Mouse (Mus musculus) neural tube, embryonic 14.5 days (tissue): ENCODE results near the gene Egfem1. TPM values are rescaled to one million over a fixed set of nuclear protein-coding genes. Genes with fewer than 3 reads are reported as not detected.

Experiments used
- ATAC-seq: fragments of 200-750 bp; cut with Nextera tagmentation; 2 replicates; pipeline ENCODE4 v1.8.0; 2017; ENCODE audit warnings: low read depth, mild to moderate bottlenecking, moderate TSS enrichment, moderate library complexity
- H3K27ac ChIP-seq: fragments of 300-500 bp; sonication (generic); 2 replicates; pipeline ENCODE4 v1.5.1; 2014; ENCODE audit warnings: low read depth, mild to moderate bottlenecking, control low read depth, low read length, moderate library complexity, mixed read lengths
- H3K27me3 ChIP-seq: fragments of 300-500 bp; sonication (generic); 2 replicates; pipeline ENCODE4 v1.6.1; 2014; ENCODE audit warnings: low read length; ENCODE audit not compliant: control insufficient read depth, insufficient read depth
- H3K36me3 ChIP-seq: fragments of 300-500 bp; sonication (generic); 2 replicates; pipeline ENCODE4 v1.6.1; 2014; ENCODE audit warnings: low read length, mixed read lengths; ENCODE audit not compliant: control insufficient read depth, insufficient read depth
- H3K4me1 ChIP-seq: fragments of 300-500 bp; sonication (generic); 2 replicates; pipeline ENCODE4 v1.6.1; 2014; ENCODE audit warnings: low read length; ENCODE audit not compliant: control insufficient read depth, insufficient read depth
- H3K4me2 ChIP-seq: fragments of 300-500 bp; sonication (generic); 2 replicates; pipeline ENCODE4 v1.6.1; 2014; ENCODE audit warnings: mild to moderate bottlenecking, low read depth, low read length, control low read depth
- H3K4me3 ChIP-seq: fragments of 300-500 bp; sonication (generic); 2 replicates; pipeline ENCODE4 v1.5.1; 2014; ENCODE audit warnings: low read depth, low read length, control low read depth, mixed read lengths
- H3K9ac ChIP-seq: fragments of 300-500 bp; sonication (generic); replicated peaks from 2 replicates; pipeline ENCODE4 v1.6.1; 2014; ENCODE audit warnings: low read depth, mild to moderate bottlenecking, control low read depth, low read length, mixed read lengths
- H3K9me3 ChIP-seq: fragments of 300-500 bp; sonication (generic); 2 replicates; pipeline ENCODE4 v1.6.1; 2016; ENCODE audit warnings: low read length; ENCODE audit not compliant: control insufficient read depth
- WGBS: fragments of 180-500 bp; shearing (Covaris S2); extraction: QIAGEN DNeasy Blood & Tissue Kit; methylation state at CpG from one replicate; pipeline ENCODE4 v1.1.7; 2014; 5-methylcytosine and 5-hydroxymethylcytosine counted together
- polyA plus RNA-seq: library from polyadenylated mRNA; unstranded; fragments of >200 nt; fragmentation: Nextera tagmentation; extraction: Ambion mirVana; gene quantifications from 2 replicates; pipeline ENCODE4 v1.2.1, GENCODE M21; 2014

Gene Egfem1
- polyA plus RNA-seq, result 7.4 and 8.6 TPM in 2 replicates

DNA sequence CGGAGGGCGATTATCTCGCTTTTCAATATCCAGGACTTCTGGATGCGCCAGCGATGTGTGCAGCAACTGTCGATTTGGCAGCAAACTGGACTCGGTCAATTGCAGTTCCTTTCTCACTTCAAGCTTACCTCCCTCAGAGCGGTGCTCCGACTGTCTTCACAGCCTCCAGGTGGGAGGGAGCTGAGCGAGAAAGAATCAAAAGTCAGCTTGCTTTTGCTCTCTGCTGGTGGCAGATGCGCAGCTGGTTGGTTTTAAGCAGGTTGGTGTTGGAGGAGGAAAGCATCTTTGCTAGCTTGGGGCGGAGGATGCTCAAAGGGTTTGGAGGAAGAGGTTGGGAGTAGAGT, at the start of gene Egfem1:
TSS of gene Egfem1 (plus strand) at position 72 of the 344 bp plus-strand sequence.
- Histone ChIP-seq H3K4me3 (peak within 1 kb of the TSS; percentile 58), H3K9me3 (no peaks in the 10 kb centered on the region), H3K36me3 (no peaks in the 10 kb centered on the region), H3K9ac (peak within 1 kb of the TSS; percentile 39), H3K27me3 (no peaks in the 10 kb centered on the region), H3K27ac (peak within 1 kb of the TSS; percentile 57), H3K4me1 (peaks cover 11% of the 10 kb centered on the region; the same call in 1 of the 2 replicates), H3K4me2 (peak within 1 kb of the TSS; percentile 92)
- WGBS, result 4% methylated on average over 12 of the region's 12 CpGs
- ATAC-seq, result peak; percentile 63

DNA sequence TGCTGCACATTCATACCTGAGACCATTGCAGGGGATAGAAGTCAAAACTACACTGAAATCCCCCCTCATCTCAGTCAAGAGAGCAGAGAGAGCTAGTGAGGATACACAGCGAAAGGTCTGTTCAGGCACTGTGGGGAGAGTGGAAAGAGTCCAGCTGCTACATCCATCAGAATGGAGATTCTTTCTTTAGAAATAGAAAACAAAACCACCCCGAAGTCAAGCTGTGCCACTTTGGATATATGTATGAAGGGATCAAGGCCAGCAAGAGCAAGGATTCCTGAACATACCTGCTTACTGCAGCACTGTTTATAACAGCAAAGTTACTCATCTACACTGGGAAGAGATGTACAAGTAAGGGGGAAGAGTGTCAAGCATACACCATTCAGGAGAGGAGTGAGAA, 48.7 kb upstream of the Egfem1 start:
- no peaks in the 10 kb centered on the region for H3K27me3 ChIP-seq
- no peak overlapping the region for H3K27ac ChIP-seq
- no peaks in the 10 kb centered on the region for H3K9me3 ChIP-seq
- no peak overlapping the region for H3K4me2 ChIP-seq
- H3K9ac ChIP-seq, result no peak overlapping the region
- no peak for ATAC-seq
- no peaks in the 10 kb centered on the region for H3K36me3 ChIP-seq
- no peak overlapping the region for H3K4me3 ChIP-seq
- WGBS, result 71% methylated on average over 2 of the region's 2 CpGs
- H3K4me1 ChIP-seq, result 0 out of 2 replicates have a peak, but pooled peaks cover 2% of the 10 kb centered on the region

GRCm38 (mm10) chr3:29036146-29036545, 45.7 kb upstream of the Egfem1 start:
- 3% methylated on average over 3 of the region's 3 CpGs for WGBS
- H3K27me3 ChIP-seq, result no peaks in the 10 kb centered on the region
- no peak overlapping the region for H3K4me2 ChIP-seq
- no peaks in the 10 kb centered on the region for H3K36me3 ChIP-seq
- H3K9me3 ChIP-seq, result no peaks in the 10 kb centered on the region
- no peak overlapping the region for H3K27ac ChIP-seq
- H3K4me1 ChIP-seq, result no peaks in the 10 kb centered on the region
- H3K9ac ChIP-seq, result no peak overlapping the region
- H3K4me3 ChIP-seq, result no peak overlapping the region
- ATAC-seq, result peak; percentile 85

- ATAC-seq, result peak; percentile 61; the same call in 1 of the 2 replicates
- Histone ChIP-seq H3K9me3 (no peaks in the 10 kb centered on the region), H3K36me3 (no peaks in the 10 kb centered on the region), H3K4me3 (no peak overlapping the region), H3K4me2 (no peak overlapping the region), H3K4me1 (no peaks in the 10 kb centered on the region), H3K27ac (no peak overlapping the region), H3K9ac (no peak overlapping the region), H3K27me3 (no peaks in the 10 kb centered on the region)
Observed at GRCm38 (mm10) chr3:29036620-29037019, 45.2 kb upstream of the Egfem1 start.

DNA sequence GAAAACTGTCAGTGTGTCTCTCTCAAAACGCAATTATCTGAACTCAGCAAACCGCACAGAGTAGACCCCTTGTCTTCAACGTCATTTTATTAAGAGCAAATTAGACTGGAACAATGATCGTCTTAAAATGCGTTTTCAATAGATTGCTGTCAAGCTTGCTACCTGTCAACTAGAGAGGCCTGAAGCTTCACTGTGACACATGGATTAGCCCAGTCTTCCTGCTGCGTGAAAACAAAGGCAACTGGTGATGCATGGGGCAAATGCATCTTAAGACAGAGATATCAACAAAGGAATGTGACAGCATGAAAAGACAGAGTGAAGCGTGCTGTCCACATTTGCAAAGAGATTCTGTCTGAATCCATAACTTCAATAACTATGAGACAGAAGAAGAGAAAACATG, 41.8 kb upstream of the Egfem1 start:
- Histone ChIP-seq H3K27ac (no peak overlapping the region), H3K4me2 (no peak overlapping the region), H3K9me3 (no peaks in the 10 kb centered on the region), H3K4me1 (no peaks in the 10 kb centered on the region), H3K4me3 (no peak overlapping the region), H3K27me3 (no peaks in the 10 kb centered on the region), H3K36me3 (no peaks in the 10 kb centered on the region), H3K9ac (no peak overlapping the region)
- ATAC-seq, result no peak
- WGBS, result 85% methylated on average over 7 of the region's 7 CpGs

GRCm38 (mm10) chr3:29046281-29046680, 35.5 kb upstream of the Egfem1 start:
- H3K36me3 ChIP-seq, result no peaks in the 10 kb centered on the region
- no peak overlapping the region for H3K4me2 ChIP-seq
- 0 out of 2 replicates have a peak, but pooled peaks cover 7% of the 10 kb centered on the region for H3K4me1 ChIP-seq
- H3K27ac ChIP-seq, result no peak overlapping the region
- H3K9ac ChIP-seq, result no peak overlapping the region
- H3K9me3 ChIP-seq, result no peaks in the 10 kb centered on the region
- ATAC-seq, result no peak
- H3K27me3 ChIP-seq, result no peaks in the 10 kb centered on the region
- WGBS, result 35% methylated on average over 5 of the region's 5 CpGs
- no peak overlapping the region for H3K4me3 ChIP-seq

DNA sequence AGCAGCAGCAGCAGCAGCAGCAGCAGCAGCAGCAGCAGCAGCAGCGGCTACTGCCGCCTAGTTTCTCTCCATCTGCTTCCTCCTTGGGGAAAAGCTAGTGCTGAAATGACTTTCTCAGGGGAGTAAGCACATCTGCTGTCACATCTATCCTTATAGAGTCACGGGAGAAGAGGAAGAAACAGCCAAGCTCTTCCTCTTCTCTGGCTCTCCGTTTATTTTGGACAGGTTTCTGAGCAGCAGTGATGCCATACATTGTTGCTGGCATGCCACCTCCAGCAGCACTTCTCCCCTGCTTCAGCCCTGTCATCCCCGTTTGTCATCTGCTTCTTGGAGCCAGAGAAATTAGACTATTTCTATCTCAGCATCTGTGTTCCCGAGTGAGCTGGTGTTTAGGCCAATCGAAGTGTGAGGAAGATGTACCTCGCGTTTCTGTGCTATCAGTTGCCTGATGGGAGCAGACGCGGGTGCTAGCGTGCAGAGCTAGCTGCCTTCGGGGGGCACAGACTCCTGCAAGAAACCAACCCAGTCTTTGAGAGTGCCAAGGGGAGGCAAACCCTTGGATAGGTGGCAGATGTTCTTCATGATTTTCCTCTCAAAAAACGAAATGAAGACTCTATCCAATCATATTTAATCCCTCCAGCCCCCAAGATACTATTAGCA, 34.4 kb upstream of the Egfem1 start:
- Histone ChIP-seq H3K9ac (0 out of 2 replicates have a peak overlapping the region, but pooled peaks have one; percentile 16), H3K9me3 (no peaks in the 10 kb centered on the region), H3K36me3 (no peaks in the 10 kb centered on the region), H3K4me1 (0 out of 2 replicates have a peak, but pooled peaks cover 7% of the 10 kb centered on the region), H3K4me3 (no peak overlapping the region), H3K27me3 (no peaks in the 10 kb centered on the region), H3K27ac (peak overlapping the region; percentile 45; the same call in 1 of the 2 replicates), H3K4me2 (no peak overlapping the region; the same call in 1 of the 2 replicates)
- WGBS, result 53% methylated on average over 14 of the region's 14 CpGs
- ATAC-seq, result peak; percentile 60; the same call in 1 of the 2 replicates

DNA sequence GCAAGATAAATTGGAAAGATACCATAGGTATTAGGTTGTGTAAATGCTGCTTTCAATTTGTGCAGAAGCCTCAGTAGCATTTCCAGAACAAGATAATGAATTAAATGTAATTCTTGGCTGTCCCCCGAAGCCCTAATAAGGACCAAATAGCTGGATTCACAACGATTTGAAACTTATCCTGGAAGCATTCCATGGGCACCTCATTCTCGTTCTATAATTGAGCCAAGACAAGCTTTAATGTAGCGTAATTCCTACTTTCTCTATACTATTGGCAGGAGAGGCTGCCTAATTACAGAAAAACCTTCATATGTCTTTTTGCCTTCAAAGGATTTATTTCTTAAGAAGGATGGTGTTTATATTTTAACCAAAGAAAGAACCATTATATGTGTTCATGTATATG, 18.7 kb upstream of the Egfem1 start:
- no peaks in the 10 kb centered on the region for H3K4me1 ChIP-seq
- H3K27me3 ChIP-seq, result no peaks in the 10 kb centered on the region
- WGBS, result 72% methylated on average over 4 of the region's 4 CpGs
- no peak overlapping the region for H3K4me2 ChIP-seq
- no peak overlapping the region for H3K9ac ChIP-seq
- ATAC-seq, result no peak
- H3K4me3 ChIP-seq, result no peak overlapping the region
- H3K36me3 ChIP-seq, result no peaks in the 10 kb centered on the region
- no peak overlapping the region for H3K27ac ChIP-seq
- H3K9me3 ChIP-seq, result no peaks in the 10 kb centered on the region

DNA sequence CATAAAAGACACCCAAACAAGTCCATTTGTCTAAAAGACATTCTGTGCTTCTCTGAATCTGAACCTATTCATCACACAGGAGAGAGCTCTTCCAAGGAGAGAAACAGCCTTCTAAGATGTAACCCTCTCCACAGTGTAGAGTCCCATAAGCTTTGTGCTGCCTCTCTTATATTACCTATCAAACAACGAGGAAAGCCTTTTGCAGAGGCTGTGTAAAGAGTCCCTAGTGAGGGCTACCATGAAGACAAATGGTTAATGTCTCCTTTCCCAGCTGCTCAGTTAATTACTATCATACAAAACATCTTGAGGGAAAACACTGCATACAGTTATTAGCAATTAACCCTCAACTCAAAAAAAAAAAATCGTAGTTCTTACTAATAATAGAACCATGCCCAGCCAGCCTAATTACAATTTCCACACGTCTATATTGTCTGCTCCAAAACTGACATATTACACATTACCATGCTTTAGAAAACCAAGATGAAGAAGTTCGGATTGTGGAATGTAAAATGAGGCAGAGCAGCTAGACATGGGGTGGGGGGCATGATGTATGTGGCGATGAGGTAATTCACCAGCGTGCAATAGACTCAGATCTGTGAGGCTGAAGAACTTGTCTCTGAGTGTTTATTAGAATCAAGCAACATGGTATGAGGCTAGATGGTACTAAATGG, 13.3 kb upstream of the Egfem1 start:
- no peak overlapping the region; the same call in 1 of the 2 replicates for H3K27ac ChIP-seq
- H3K27me3 ChIP-seq, result no peaks in the 10 kb centered on the region
- no peak overlapping the region for H3K4me3 ChIP-seq
- WGBS, result 45% methylated on average over 6 of the region's 6 CpGs
- no peaks in the 10 kb centered on the region for H3K9me3 ChIP-seq
- no peak overlapping the region for H3K4me2 ChIP-seq
- ATAC-seq, result peak; percentile 84; the same call in 1 of the 2 replicates
- no peak overlapping the region for H3K9ac ChIP-seq
- no peaks in the 10 kb centered on the region for H3K4me1 ChIP-seq
- H3K36me3 ChIP-seq, result no peaks in the 10 kb centered on the region
